12 mouse cellular contexts compared by ENCODE assay signal in the genomic region with DNA sequence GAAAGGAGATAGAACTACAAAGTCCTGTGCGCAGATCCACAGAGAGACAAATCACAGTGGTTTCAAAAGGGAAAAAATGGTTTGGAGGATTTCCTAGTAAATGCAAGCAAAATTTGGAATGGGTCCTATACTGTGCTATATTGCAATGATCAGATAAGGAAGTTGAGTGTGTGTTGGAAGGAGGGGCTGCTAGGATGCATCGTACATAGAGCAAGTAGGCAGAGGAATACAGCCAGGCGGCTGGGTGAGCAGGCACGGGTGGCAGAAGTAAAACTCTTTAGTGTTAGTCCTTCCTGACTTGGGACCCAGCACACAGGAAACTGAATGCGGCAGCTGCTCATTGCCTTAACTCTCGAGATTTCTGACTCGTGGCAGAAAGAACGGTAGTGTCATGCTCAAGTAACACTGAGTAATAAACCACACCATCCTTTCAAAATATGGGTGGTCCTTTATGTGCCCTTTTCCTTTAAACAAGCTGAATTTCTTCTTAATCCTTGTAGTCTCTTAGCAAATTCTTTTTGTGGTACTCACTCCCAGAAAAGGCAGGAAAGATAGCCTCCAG.
DNase-seq lines count a peak whose midpoint lies in the region; ATAC-seq and TF ChIP-seq lines count a peak whose summit lies in the region.
"Had no signal": no experiment of that assay in that cellular context is flagged by ENCODE, and none has a peak within 500 bp of the region (broad histone marks: within the 10 kb centered on the region; RNA-seq: fewer than 3 reads in every experiment).

No protein-coding gene starts in this region.

- TF ChIP-seq CTCF in lung, embryonic 14.5 days (IDR thresholded peaks at IDR 0.05; ENCODE audit: low read depth): no peak

- H3K9ac ChIP-seq in lung, embryonic 14.5 days: no peak overlapping the region
- H3K9ac ChIP-seq: midbrain, embryonic 12.5 days had no signal

- WGBS in lung, embryonic 14.5 days: 40% methylated on average over 8 of the region's 8 CpGs

- no peaks in the 10 kb centered on the region for H3K79me2 ChIP-seq in myocyte (ENCODE audit: control insufficient read depth, insufficient read depth)

- no peaks in the 10 kb centered on the region for H3K27me3 ChIP-seq in lung, embryonic 14.5 days (ENCODE audit: insufficient read depth, low read length)
- H3K27me3 ChIP-seq in myocyte (ENCODE audit: control insufficient read depth, insufficient read depth, insufficient read length): no peaks in the 10 kb centered on the region
- H3K27me3 ChIP-seq: midbrain, embryonic 12.5 days had no signal

- H3K27ac ChIP-seq in lung, embryonic 14.5 days (ENCODE audit: low read depth): no peak overlapping the region; the same call in 1 of the 2 replicates
- H3K27ac ChIP-seq: embryonic facial prominence, embryonic 10.5 days; midbrain, embryonic 12.5 days had no signal

- no peaks in the 10 kb centered on the region for H3K9me3 ChIP-seq in lung, embryonic 14.5 days (ENCODE audit: low read depth, low read length)
- H3K9me3 ChIP-seq: embryonic facial prominence, embryonic 10.5 days; midbrain, embryonic 12.5 days had no signal

- H3K4me3 ChIP-seq in lung, embryonic 14.5 days (ENCODE audit: low read depth, low read length): no peak overlapping the region
- H3K4me3 ChIP-seq in myocyte: no peak overlapping the region
- H3K4me3 ChIP-seq: embryonic facial prominence, embryonic 10.5 days; midbrain, embryonic 12.5 days had no signal

- H3K4me1 ChIP-seq in lung, embryonic 14.5 days (ENCODE audit: insufficient read depth): peaks cover 16% of the 10 kb centered on the region
- H3K4me1 ChIP-seq: embryonic facial prominence, embryonic 10.5 days; midbrain, embryonic 12.5 days had no signal

- ATAC-seq in lung, embryonic 14.5 days (ENCODE audit: insufficient read depth): peak; percentile 64; the same call in 1 of the 2 replicates
- peak; percentile 37 for ATAC-seq in common myeloid progenitor, adult 5-6 weeks (replicated peaks; ENCODE audit: low read depth, poor library complexity, severe bottlenecking)
- ATAC-seq: inflammation-experienced regulatory T-cells, adult 6 months had no signal

- H3K36me3 ChIP-seq in lung, embryonic 14.5 days (ENCODE audit: insufficient read depth): no peaks in the 10 kb centered on the region
- no peaks in the 10 kb centered on the region for H3K36me3 ChIP-seq in myocyte (ENCODE audit: control insufficient read depth, insufficient read depth)
- H3K36me3 ChIP-seq: embryonic facial prominence, embryonic 10.5 days; midbrain, embryonic 12.5 days had no signal

- no peak overlapping the region for H3ac ChIP-seq in myocyte (ENCODE audit: control insufficient read depth, insufficient read length)

- TF ChIP-seq POLR2A in myocyte (IDR thresholded peaks at IDR 0.05; ENCODE audit: insufficient read length, low read depth): no peak

- DNase-seq in lung, embryonic 14.5 days: peak; percentile 36
- DNase-seq in lung, postnatal 36 days: no peak
- DNase-seq in thymus, postnatal 4 days: peak; percentile 32
- DNase-seq in retina, postnatal 1 day: no peak
- no peak for DNase-seq in layer of hippocampus, postnatal 25 days (ENCODE audit: extremely low spot score in 1 of 2, low spot score in 1 of 2)
- DNase-seq: gastrocnemius, postnatal 36 days; kidney, postnatal 36 days had no signal

- no peak overlapping the region for H3K4me2 ChIP-seq in lung, embryonic 14.5 days
- peak overlapping the region; percentile 73 for H3K4me2 ChIP-seq in myocyte (ENCODE audit: low read depth)
- H3K4me2 ChIP-seq: midbrain, embryonic 12.5 days had no signal

TF ChIP-seq in myocyte, 11 proteins besides CTCF, POLR2A, EP300 and RAD21:
- TF ChIP-seq TCF12 (IDR thresholded peaks at IDR 0.05; ENCODE audit: insufficient read depth, poor library complexity, severe bottlenecking) (no peak), MYOD1 (IDR thresholded peaks at IDR 0.05; ENCODE audit: control insufficient read depth in 1 of 3, insufficient read length in 2 of 3, low read depth in 2 of 3) (peak in 2 of 3 experiments; percentile 61 to 67)

Comparison
In these comparisons a context has a peak if more than half of its experiments do, and no peak if none do; other contexts are left out.
1. DNase-seq: peak in lung, embryonic 14.5 days (single experiment) and thymus, postnatal 4 days (single experiment); none in lung, postnatal 36 days (single experiment), retina, postnatal 1 day (single experiment) and layer of hippocampus, postnatal 25 days (0 of 2).